Mouse (Mus musculus): Measurements from ENCODE around the gene Oas2.

Oas2 gene

GRCm38 (mm10) chr5:120732740-120733139 lies 16.9 kb downstream of the Oas2 start:
- CTCF ChIA-PET, result no interaction called here

GRCm38 (mm10) chr5:120729319-120729718 lies 20.3 kb downstream of the Oas2 start:
- CTCF ChIA-PET, result no interaction called here

- CTCF ChIA-PET, result interaction anchor here (0.6 kb wide), 1 partner anchor 110 kb away, joined by 4 read pairs; no protein-coding TSS in a partner anchor
Observed at GRCm38 (mm10) chr5:120725811-120726455, 23.7 kb downstream of the Oas2 start.

- CTCF ChIA-PET, result interaction anchor here (0.6 to 0.7 kb wide), 2 partner anchors 221 to 488 kb away, joined by 4 to 7 read pairs; no protein-coding TSS in a partner anchor
Observed at GRCm38 (mm10) chr5:120721005-120721404, 28.6 kb downstream of the Oas2 start.

DNA sequence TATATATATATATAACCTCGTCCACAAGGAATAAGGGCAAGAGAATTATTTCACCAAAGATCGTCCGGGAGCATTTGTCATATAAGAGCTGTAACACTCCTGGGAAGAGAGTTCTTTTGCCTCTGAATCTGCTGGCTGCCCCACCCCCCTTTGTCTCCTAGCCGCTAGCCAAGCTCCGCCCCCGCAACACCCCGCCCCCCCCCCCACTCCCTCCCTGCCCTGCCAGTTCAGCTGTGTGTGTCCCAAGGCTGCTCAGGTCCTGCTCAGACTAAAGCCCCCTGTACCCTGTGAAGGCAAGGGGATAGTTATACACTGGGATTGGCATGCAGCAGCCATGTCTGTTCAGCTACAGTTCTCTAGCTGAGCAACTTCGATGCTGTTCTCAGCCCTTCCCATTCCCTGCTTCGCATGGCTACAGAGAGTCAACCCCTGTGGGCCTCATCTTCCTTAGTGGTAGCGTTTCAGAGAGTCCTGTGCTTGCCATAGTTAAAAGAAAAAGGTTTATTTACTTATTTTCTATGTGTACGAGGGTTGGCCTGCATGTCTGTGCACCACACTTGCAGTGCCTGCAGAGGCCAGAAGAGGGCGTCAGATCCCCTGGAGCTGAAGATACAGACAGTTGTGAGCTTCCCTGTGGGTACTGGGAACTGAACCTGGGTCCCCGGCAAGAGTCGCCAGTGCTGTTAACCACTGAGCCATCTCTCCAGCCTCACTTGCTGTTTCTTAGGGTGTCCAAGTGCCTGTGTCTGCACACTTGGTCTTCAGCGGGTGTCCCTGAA lies 30.9 kb downstream of the Oas2 start:
- CTCF ChIA-PET, result interaction anchor here (0.6 kb wide), 1 partner anchor 101 kb away, joined by 4 read pairs; no protein-coding TSS in a partner anchor

- CTCF ChIA-PET, result interaction anchor here (0.6 kb wide), 1 partner anchor 111 kb away, joined by 4 read pairs; no protein-coding TSS in a partner anchor
Observed at GRCm38 (mm10) chr5:120717136-120717535, 32.5 kb downstream of the Oas2 start.

- CTCF ChIA-PET, result interaction anchor here (0.6 to 2.8 kb wide), 3 partner anchors 35 to 100 kb away, joined by 3 to 29 read pairs (median 15); no protein-coding TSS in a partner anchor
Observed at GRCm38 (mm10) chr5:120714314-120714713, 35.3 kb downstream of the Oas2 start.

DNA sequence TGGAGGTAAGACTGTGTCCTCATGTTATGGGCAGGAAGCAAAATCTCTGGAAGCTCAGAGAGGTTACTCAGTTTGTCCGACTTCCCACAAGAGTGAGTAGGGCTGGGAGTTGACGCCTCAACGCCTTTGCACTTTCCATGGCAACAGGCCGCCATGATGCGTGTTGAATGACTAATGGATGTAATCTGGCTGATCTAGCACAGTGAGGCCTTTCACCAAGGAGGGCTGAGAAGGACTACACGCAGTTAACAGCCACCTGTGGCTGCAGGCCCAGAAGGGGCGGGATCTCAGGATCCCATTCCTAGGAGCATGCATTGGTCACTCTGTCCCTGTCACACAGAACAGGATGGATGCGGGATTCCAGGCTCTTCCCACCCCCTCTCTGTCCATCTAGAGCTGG lies 36.9 kb downstream of the Oas2 start:
- CTCF ChIA-PET, result no interaction called here

DNA sequence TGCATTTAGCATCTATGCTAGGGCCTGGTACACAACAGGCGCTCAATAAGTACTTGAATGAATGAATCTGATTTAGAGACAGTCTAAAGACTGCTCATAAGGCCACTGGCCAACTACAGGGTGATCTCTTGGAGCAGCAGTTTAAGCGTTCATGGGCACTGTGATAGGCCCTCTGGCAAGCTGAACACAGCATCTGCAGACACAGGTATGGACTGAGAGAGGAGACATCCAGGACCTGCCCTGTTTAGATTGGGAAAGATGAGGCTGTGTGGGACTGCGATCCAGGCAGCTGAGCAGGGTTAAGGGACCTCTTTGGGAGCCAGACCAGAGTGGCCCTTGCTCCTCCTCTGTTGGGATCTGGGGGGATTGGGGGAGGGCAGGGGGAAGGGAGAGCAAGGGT lies 37.8 kb downstream of the Oas2 start, which contains the start of gene Dtx1:
TSS of gene Dtx1 (minus strand) at position 101 of the 400 bp plus-strand sequence.
- CTCF ChIA-PET, result interaction anchor here (0.6 kb wide), 1 partner anchor 22 kb away, joined by 3 read pairs; no protein-coding TSS in a partner anchor

GRCm38 (mm10) chr5:120711416-120711815 lies 38.2 kb downstream of the Oas2 start:
- CTCF ChIA-PET, result no interaction called here

GRCm38 (mm10) chr5:120710826-120711248 lies 38.8 kb downstream of the Oas2 start:
- CTCF ChIA-PET, result no interaction called here

GRCm38 (mm10) chr5:120710161-120710825 lies 39.4 kb downstream of the Oas2 start:
- CTCF ChIA-PET, result interaction anchor here (0.7 to 1.8 kb wide), 3 partner anchors 23 to 61 kb away, joined by 3 to 5 read pairs (median 4); partner anchors contain the start of gene Rasal1

- CTCF ChIA-PET, result interaction anchor here (0.5 to 1.6 kb wide), 3 partner anchors 10 to 20 kb away, joined by 6 to 15 read pairs (median 6); no protein-coding TSS in a partner anchor
Observed at GRCm38 (mm10) chr5:120706976-120707375, 42.7 kb downstream of the Oas2 start.

DNA sequence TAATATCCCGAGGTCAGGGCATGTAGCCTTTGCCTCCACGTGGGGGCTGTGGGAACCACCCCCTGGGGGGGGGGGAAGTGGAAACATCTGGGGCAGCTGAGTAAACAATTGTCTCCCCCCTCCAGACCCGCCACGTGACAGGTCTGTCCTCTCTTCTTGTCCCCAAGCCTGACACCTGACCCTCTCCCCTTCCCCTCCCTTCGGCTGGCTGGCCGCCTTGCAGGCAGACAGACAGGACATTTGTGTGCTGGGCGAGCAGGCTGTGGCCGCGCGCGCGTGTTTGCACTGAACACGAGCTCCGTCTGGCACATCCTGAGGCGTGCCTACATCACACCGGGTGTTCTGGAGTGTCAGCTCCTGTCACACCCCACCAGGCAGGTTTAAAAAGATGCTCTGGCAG lies 43.1 kb downstream of the Oas2 start:
- CTCF ChIA-PET, result interaction anchor here (0.7 to 1.6 kb wide), 2 partner anchors 10 to 19 kb away, joined by 6 to 15 read pairs; no protein-coding TSS in a partner anchor

DNA sequence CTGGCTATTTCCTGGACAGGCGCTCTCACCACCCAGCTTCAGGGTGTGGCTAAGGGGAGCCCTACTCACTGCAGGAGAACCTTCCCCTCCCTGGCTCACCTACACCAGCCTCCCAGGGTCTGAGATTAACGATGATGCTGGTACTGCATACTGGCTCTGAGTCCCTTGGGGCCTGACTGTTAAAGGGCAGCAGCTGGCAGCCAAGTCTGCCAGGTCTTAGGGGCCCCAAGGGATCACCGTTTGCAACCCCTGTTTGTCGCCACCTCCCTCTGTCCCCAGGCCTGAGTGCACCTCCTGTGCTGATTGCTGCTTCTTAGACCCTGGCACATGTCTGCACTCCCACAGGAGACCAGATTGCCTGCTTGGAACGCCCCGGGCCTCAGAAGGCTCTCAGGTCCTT lies 45.2 kb downstream of the Oas2 start:
- CTCF ChIA-PET, result interaction anchor here (0.6 kb wide), 1 partner anchor 21 kb away, joined by 4 read pairs; no protein-coding TSS in a partner anchor

DNA sequence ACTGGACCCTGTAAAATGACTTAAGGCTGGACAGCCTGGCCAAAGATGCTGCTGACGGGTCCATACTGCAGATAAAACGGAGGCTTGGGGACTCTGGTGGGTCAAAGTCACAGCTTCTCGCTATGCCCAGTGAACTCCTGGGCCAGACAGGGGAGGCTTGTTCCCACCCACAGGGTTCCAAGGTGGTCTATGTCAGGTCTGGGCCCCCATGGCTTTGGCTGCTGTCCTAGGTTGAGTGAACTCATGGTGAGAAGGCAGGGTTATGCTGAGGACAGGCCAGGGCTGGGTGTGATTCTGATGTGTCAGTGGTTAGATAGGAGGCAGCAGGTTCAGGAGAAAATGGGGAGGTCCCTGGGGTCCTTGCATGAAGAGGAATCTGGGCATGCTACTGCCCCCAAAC lies 46.0 kb downstream of the Oas2 start:
- CTCF ChIA-PET, result no interaction called here

DNA sequence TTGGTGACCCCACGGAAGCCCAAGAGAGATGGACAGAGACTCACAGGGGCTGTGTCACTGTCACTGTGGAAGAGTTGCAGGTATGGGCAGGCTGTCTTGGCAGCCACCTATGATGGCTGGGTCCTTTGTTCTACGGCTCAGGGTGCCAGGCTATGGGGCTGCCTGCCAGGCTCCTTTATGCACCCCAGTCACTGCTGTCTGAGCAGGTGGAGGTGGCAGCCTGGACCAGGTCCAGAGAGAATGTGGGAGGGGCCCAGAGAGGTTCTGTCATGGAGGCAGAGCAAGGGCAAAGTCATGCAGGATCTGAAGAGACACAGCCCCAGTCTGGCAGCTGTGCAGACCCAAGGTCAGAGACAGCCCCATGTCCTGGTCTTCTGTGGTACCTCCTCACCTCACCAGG lies 46.7 kb downstream of the Oas2 start:
- CTCF ChIA-PET, result no interaction called here

DNA sequence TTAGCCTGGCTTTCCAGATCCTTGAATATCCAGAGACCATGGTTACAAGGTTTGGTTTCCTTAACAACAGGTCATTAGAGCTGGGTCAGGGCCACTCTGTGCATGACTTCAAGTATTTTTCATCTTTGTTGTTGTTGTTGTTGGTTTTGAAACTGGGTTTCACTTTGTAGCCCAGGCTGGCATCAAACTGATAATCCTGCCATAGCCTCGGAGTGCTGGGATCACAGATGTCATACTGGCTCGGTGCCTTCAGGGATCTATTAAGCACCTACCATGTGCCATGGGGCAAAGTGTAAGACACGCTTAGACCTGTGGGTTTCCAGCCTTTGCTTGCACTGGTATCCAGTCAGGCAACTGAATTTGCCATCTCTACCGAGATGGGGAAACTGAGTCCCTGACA lies 47.2 kb downstream of the Oas2 start:
- CTCF ChIA-PET, result no interaction called here

- CTCF ChIA-PET, result no interaction called here
Observed at GRCm38 (mm10) chr5:120700996-120701790, 48.5 kb downstream of the Oas2 start.

GRCm38 (mm10) chr5:120698801-120699391 lies 50.8 kb downstream of the Oas2 start:
- CTCF ChIA-PET, result no interaction called here

GRCm38 (mm10) chr5:120698181-120698580 lies 51.5 kb downstream of the Oas2 start:
- CTCF ChIA-PET, result no interaction called here

Data from spleen, embryonic (tissue).